Mouse (Mus musculus): Measurements from ENCODE around the gene Fdxr. TPM values are rescaled to one million over a fixed set of nuclear protein-coding genes. Genes with fewer than 3 reads are reported as not detected.

Gene Fdxr
- total RNA-seq (2015) (9.1 and 9.8 TPM in 2 replicates), total RNA-seq (2017) (14.2 and 19.1 TPM in 2 replicates)

DNA sequence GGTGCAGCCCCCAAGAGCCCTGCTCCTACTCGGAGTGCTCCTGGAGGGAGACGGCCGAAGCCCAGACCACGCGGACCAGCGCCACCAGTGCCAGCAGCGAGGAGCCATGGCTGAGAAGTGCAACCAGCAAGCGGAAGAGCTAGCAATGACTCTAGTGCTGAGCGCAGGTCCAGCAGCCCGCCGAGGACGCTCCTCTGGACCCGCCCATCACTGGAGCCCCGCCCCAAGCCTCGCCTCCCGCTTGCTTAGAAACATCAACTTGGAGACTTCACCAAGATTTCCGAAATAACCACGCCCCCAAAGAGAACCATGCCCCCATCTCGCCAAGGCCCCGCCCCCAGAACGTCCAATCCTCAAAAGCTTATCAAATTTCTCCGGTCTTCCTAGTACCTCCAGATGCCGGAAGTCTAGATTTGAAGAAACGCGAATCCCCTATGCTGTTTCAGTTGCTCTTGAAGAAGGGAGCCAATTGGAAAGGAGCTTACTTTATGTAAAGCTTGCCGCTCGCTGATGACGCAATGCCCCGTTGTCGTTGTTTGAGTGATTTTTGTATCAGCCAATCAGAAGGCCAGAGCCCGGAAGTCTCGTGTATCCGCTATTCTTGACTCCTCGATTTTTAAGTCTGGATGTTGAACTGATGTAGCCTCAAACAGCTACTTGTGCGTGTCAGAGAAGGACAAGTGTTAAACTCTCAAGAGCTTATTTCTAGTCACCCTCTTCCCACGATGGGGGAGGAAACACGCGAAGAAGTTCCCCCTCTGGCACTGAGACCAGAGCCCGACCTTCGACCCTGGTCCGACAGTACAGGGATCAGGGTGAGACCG lies at the start of gene Fdxr:
Fdxr (minus strand) TSS at position 271 of the 824 bp plus-strand sequence.
- ATAC-seq (replicated peaks; ENCODE audit: poor library complexity): peak; percentile 85

DNA sequence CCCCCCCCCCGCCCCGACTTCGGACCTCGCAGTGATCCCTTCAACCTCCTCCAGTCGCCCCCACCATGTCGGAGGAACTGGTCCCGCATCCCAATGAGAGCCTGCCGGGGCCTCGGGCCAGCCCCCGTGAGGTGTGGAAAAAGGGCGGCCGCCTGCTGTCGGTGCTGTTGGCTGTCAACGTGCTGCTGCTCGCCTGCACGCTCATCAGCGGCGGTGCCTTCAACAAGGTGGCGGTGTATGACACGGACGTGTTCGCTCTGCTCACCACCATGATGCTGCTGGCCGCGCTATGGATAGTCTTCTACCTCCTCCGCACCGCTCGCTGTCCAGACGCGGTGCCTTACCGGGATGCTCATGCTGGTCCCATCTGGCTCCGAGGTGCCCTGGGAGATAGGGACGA lies 46.5 kb upstream of the Fdxr start:
- no peak for ATAC-seq (replicated peaks; ENCODE audit: poor library complexity)

DNA sequence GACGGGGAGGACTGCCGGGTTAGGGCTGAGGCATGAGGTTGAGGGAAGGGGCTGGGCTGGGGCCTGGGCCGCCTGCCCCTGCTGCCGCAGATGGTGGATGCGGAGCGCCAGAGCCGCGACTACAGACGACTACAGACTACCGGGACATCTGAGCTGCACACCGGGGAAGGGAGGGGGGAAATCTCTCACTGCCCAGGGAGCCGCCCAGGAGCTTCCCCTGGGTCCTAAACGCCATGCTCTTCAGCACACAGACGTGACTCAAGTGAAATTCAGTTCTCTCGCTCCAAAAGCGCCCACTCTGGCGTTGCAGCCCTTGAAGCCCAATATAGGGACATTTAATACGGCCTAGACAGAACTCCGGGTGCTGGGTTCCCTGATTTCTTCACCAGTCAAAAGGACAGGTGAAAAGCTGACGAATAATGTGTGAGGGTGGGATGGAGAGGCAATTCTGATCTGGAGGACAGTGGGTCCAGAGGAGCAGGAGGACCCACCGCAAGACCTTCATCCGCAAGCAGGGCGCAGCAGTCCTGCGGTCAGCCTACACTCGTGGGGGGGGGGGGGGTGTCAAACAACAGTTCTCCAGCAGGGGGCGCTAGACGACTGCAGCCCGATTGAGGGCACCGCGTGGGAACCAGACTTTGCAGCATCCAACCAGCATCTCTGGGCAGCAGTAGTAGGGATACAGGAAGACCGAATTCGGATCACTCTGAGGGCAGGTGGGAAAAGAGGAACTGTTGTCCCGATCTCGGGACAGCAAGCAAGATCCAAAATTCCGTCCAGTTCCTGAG lies 45.2 kb upstream of the Fdxr start, which contains the start of gene Ush1g:
Ush1g (minus strand) TSS at position 136 of the 788 bp plus-strand sequence.
- peak; percentile 71 for ATAC-seq (replicated peaks; ENCODE audit: poor library complexity)

DNA sequence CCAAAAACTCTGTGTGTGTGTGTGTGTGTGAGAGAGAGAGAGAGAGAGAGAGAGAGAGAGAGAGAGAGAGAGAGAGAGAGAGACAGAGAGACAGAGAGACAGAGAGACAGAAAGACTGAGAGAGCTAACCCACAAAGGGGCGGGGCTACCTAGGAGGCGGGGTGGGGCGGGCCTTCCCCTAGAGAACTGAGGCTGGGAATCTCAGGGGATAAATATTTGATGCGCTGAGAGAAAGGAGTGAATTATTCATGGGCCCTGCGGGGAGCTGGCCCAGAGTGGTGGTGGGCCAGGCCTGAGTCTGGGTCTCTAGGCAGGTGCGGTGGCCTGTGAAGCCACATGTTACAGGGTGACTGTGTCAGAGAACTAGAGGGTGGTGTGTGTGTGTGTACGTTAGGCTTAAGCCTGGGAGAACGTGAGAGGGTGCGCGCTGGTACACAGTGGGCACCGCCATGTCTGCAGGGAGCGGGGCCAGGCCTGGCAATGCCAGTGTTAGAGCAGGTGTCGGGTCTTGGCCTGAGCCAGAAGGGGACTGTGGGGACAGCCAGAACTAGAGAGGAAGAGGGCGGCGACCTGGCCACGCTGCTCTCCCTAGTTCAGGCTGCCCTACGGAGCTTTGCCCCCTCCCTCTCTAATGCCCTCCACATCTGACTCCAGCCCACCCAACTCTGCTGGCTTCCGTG lies 43.0 kb upstream of the Fdxr start:
- ATAC-seq (replicated peaks; ENCODE audit: poor library complexity): no peak

DNA sequence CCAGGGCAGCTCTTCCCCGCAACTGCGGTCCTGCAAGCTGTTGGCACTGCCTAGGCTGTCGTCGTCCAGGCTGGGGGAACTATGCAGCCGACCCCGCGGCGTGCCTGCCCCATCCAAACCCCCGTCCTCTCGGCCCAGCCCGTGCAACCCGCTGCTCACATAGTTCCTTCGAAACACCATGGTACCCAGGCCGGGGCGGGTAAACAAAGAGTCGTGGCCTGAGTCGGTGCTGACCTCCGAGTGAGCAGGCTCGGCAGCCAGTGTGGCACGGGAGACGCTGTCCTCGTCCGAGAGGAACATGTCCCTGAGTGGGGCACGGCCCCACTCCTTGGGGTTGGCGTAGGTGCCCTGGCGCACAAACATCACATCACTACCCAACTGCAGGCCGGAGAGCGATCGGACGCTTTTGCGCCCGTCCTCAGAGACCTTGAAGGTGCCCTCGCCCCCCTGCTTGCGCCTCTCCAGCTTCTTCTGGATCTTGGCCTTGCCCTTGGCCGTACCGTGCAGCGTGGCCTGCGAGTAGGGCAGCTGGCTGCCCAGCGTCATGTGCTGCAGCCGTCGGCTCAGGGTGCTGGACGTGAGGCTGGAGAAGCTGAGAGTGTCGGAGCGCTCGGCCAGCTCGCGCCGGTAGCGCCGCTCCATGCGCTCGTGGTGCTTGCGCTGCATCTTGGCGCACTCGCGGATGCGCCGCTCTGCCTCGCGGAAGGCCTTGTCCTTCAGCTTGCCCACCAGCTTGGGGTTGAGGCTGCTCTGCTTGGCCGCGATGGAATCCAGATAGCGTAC lies 41.6 kb upstream of the Fdxr start:
- no peak for ATAC-seq (replicated peaks; ENCODE audit: poor library complexity)

DNA sequence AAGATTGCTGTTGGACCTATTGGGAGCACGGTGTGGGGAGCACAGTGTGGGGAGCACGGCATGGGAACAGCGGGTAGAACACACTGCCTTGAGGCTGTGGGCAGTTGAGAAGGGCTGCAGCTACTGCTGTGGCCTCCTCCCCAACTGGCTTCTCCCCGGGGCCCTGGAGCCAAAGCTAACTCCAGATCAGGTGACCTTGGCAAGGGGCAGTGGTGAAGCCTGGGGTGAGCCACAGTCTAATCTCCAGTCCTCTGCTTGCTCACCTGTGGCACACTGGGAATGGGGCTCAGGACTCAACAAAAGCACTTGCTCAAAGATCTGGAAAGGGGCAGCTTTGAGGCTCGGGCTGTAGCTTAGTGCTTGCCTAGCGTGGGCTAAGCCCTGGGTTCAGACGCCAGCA lies 40.4 kb upstream of the Fdxr start:
- ATAC-seq (replicated peaks; ENCODE audit: poor library complexity): no peak

DNA sequence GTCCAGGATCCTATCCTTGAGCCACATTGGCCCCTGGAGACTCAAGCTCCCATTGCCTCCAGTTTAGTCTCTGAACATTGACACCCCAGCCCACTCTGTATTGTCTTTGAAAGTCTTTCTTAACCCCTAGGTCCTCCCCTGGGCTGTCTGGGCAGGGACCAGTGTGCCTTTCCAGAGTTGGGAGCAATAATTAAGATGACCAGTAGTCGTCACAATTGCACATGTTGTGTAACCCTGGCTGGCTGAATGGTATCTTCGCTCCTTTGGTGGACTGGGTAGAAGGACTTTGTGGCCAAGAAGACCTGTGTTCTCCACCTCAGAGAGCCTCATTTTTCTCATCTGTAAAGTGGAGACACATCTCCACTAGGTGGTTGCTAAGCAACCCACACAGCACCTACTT lies 37.4 kb upstream of the Fdxr start:
- peak; percentile 64; the same call in 1 of the 2 replicates for ATAC-seq (replicated peaks; ENCODE audit: poor library complexity)

DNA sequence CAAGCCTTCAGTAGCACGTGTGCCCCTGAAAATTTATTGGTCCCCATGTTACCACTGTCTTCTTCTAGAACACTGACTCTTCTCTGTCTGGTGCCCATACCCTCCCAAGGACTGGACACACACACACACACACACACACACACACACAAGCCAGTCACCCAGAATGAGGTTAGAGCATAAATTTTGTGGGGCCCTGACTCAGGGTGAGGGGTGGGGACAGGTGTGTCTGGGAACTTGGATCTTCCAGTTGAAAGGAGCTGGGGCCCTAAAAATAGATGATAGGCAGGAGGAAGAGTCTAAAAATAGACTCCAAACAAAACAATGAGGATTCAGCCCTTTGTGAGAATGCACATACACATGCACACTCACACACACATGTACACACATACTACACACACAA lies 31.9 kb upstream of the Fdxr start:
- no peak for ATAC-seq (replicated peaks; ENCODE audit: poor library complexity)

DNA sequence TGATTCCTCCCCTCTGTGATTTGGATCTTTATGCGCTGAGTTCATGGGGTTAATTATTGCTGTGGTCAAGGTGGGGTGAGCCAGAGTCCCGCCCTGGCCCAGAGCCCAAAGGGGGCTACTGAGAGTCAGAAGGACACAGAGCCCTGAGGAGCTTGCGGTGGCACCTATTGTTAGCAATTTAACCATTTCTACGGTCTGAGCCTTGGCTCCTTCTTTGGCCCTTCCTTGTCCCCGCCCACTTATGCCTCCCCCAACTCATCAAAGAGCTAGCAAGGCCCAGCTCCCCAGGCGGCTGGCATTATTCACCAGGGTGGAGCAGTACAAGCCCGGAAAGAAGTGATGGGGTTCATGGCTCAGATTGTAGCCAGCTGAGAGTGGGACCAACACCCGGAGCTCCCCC lies 30.0 kb upstream of the Fdxr start, which contains the start of gene Otop2:
Otop2 (plus strand) TSS at position 301 of the 400 bp plus-strand sequence.
- ATAC-seq (replicated peaks; ENCODE audit: poor library complexity): no peak

DNA sequence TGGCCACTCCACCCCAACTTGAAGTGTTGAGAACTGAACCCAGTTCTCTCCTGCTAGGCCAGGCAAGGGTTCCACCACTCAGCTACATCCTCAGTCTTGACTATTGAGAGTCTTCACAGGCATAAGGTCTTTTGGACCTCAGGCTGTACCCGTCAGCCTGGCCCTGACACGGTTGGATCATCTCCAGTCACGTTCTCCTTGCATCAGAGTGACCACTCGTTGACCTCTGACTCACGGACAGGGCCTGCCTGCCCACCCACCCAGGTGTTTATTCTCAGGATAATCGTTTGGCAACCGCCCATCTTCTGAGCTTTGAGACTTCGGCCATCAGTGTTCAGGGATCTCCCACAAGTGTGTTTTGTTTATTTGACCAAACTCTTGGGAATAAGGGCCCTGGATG lies 26.3 kb upstream of the Fdxr start:
- no peak for ATAC-seq (replicated peaks; ENCODE audit: poor library complexity)

DNA sequence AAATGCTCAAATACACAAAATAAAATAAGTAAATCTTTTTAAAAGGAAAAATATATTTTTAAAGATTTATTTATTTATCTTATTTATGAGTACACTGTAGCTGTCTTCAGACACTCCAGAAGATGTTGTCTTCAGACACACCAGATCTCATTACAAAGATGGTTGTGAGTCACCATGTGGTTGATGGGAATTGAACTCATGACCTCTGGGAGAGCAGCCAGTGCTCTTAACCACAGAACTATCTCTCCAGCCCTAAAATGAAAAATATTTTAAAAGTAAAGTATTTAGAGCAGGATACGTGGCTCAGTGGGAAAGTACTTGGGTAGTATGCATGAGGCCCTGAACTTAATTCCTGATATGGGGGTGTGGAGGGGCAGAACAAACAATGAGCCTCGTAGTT lies 24.5 kb upstream of the Fdxr start:
- no peak for ATAC-seq (replicated peaks; ENCODE audit: poor library complexity)

DNA sequence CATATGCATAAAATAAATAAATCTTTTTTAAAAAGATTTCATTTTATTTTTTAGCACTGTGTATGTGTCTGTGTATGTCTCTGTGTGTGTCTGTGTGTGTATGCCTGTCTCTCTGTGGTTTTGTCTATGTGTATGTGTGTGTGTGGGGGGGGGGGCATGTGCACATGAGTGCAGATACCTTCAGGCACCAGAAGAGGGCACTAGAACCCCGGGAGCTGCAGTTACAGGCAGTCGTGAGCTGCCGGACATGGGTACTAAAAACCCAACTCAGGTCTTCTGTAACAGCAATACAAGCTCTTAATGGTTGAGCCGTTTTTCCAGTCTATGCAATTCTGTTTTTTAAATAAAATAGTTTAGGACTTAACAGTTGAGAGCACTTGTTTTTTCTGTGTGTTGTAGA lies 23.9 kb upstream of the Fdxr start:
- no peak for ATAC-seq (replicated peaks; ENCODE audit: poor library complexity)

DNA sequence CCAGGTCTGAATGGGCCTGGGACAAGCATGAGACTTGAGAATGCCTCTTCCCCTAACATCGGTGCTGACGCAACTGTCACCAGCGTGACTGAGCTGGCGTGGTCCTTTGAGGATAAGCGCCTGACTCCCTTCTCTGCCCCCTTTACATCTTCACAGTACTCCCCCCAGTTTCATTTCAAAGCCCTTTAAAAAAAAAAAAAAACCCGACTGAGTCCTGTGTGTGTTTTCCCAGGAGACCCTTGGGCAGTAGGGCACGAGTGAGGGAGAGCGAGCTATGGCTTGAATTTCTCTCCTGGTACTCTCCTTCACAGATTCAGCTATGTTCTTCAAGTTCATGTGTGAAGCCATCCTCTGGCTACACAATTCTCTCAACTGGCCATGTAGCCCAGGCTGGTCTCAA lies 21.3 kb upstream of the Fdxr start:
- no peak for ATAC-seq (replicated peaks; ENCODE audit: poor library complexity)

DNA sequence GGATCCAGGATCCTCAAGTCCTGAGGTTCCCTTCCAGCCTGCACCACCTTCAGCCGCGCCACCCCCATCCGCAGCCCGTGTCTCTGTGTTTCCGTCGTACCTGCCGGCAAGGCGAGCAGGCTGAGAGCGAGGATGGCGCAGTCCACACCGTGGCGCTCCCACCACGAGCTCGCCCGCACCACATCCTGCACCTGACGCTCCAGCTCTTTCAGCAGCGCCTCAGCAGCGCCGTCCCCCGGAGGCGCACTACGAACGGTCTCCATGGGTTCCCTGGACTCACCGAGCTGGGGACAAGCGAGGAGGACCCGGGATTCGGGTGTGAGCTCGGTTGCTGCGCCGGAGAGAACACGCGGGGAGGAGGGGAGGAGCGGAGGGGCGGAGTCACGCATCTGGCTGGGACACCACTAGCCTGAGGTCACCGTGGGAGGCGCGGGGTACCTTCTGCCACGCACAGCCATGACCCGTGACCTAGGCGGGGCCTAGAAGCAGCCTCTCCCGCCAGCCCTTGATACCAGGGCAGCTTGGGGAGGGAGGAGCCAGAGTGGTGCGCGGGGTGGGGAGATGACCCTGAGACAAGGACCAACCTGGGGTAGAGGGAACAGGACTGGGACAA lies 20.5 kb upstream of the Fdxr start, which contains the start of gene Fads6:
Fads6 (minus strand) TSS at position 450 of the 613 bp plus-strand sequence.
- peak; percentile 63 for ATAC-seq (replicated peaks; ENCODE audit: poor library complexity)

DNA sequence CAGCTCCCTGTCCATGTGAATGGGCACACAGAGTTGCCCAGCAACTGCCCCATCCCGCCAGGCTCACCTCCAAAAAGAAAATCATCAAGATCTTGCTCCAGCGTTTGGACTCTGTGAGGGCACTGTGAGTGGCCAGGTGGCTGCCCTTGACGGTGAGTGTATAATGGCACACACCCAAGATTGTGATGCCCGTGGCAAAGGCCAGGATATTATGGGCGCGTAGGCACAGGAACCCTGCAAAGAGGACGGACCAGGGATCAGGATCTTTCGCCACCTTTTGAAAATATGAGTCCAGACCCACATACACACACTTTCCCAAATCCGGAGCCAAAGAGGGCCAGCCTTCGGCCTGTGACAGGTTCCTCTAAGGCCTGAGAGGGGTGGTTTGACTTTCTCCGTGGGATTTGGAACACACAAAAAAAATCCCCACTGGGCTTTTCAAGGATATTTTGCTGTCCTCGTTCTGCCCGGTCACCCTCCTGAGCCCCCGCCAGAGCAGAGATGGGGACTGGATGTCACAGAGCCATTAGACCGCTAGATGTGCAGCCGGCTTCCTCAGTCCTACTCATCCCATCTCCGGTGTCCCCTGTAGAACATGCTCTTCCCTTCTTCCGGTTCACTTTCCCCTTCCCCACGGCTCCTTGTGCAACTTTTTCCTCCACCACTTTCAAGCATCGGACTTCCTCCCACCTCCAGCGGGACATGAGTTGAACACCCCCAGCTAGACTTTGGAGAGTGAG lies 19.8 kb upstream of the Fdxr start:
- ATAC-seq (replicated peaks; ENCODE audit: poor library complexity): no peak

DNA sequence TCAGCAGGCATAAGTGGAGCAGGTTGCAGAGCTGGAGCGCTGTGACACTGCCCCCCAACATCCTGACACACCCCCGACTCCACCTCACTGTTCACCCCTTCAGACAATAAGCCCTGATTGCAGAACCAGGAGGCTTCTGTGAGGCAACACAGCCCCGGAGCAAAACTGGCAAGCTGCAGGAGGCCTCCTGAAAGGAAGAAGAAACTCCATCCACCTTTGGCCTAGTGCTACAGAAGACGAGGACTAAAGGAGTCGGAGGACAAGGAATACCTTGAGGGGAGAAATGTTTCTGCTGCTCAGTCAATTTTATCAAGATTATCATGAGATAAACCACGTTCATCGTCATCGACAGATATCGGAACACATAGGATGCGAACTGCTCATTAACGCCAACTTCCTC lies 19.1 kb upstream of the Fdxr start:
- ATAC-seq (replicated peaks; ENCODE audit: poor library complexity): no peak

DNA sequence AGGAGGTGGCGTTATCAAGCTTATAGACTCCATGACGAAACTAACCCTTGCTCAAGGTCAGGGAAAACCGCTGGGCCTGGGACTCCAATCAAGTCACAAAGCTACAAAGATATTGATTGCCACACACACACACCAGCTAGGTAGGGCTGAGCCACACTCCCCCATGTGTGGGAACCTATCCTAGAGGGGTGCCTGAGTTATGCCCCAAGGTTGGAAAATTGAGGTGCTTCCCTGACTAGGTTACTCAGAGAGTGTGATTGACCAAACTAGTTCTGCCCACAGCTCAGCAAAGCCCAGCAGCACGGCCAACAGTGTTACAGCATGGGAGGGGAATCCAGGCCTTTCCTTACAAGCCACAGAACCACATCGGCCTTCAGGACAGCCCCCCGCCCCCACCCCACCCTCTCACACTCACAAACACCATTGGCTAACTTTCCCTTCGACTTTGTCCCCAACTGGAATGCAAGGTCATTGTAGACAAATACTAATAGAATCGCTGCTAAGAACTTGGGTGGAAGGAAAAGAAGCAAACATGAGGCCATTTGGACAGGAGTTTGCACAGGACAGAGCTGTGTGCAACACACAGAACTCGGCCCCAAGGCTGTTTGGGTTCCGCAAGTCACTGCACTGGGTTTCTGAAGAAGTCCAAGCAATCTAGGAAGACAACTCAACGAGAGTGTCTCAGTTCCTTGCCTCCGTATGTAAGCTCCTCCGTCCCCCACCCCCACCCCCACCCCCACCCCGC lies 16.0 kb upstream of the Fdxr start:
- ATAC-seq (replicated peaks; ENCODE audit: poor library complexity): peak; percentile 24; the same call in 1 of the 2 replicates

DNA sequence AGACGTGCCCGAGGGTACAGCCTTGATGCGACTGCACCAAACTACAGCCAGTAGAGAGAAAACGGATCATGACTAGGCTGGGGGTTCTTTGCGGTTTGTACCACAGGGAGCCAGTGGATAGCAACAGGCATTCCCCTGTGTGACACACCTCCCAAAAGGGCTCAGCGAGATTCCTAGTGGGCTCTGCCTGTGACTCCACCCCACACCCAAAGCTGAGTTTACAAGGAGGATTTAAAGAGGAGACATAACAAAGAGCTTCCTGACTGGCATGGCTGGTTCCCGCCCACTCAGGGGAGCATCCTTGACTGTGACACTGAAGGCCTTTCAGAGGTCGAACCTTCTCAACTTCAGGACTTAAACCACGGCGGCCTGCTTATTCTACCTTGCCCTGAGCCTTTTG lies 14.7 kb upstream of the Fdxr start:
- no peak for ATAC-seq (replicated peaks; ENCODE audit: poor library complexity)

DNA sequence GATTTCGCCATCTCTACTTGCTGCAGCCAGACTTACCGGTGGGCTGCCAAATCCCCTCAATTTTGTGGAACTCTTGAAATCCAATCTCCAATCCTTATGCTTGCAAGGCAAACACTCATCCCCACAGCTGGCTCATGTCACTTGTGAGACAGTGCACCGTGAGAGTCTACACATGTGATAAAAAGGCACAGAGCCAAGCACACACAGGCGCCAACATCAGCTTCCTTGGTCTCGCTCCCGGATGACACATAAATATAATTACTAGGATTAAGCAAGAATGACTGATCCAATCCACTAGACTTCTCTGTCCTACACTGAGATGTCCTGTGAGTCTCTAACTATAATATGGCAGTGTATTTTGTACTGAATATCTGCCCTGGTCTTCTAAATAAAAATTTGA lies 14.1 kb upstream of the Fdxr start:
- no peak for ATAC-seq (replicated peaks; ENCODE audit: poor library complexity)

Measured in megakaryocyte progenitor cell, adult 5-6 weeks (primary cell).